Mouse (Mus musculus): Measurements from ENCODE around the gene Nol12. TPM values are rescaled to one million over a fixed set of nuclear protein-coding genes. Genes with fewer than 3 reads are reported as not detected.

Nol12 gene
- polyA plus RNA-seq, 1 experiment = 45.1 TPM

DNA sequence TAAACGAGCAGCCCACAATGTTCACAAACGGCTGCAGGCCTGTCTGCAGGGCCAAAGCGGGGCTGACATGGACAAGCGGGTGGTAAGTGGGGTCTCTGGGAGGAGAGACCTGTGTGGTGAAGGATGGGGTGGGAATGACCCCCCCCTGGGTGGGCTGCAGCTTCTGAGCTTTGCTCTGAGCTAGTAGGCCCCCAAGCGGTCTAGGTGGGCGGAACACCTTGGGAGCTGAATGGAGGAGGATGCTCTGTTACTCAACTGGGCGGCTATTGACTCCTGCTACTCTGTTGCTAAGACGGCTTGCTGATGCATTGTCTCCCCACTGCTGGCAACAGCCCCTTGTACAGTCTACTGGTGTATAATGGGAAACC, 33.3 kb upstream of the Nol12 start:
- TF ChIP-seq CTCF (IDR thresholded peaks at IDR 0.05; ENCODE audit: low read depth, low read length) (peak; percentile 52), EP300 (IDR thresholded peaks at IDR 0.05; ENCODE audit: insufficient read depth, low read depth, low read length) (no peak), POLR2A (IDR thresholded peaks at IDR 0.05; ENCODE audit: insufficient read depth, low read length) (no peak)
- Histone ChIP-seq H3K4me3 (ENCODE audit: low read depth, low read length) (peak overlapping the region; percentile 79; the same call in 1 of the 2 replicates), H3K27me3 (ENCODE audit: control insufficient read depth, insufficient read depth, low read length, poor library complexity, severe bottlenecking) (no peaks in the 10 kb centered on the region), H3K4me1 (ENCODE audit: control insufficient read depth, insufficient read depth, low read length) (peaks cover 4% of the 10 kb centered on the region), H3K36me3 (ENCODE audit: control insufficient read depth, insufficient read depth, low read length, poor library complexity, severe bottlenecking) (no peaks in the 10 kb centered on the region), H3K9ac (ENCODE audit: low read depth, poor library complexity, severe bottlenecking) (no peak overlapping the region), H3K9me3 (replicated peaks; ENCODE audit: control insufficient read depth, insufficient read depth, low read length, poor library complexity, severe bottlenecking) (no peaks in the 10 kb centered on the region), H3K27ac (ENCODE audit: insufficient read depth, low read length) (no peak overlapping the region)

DNA sequence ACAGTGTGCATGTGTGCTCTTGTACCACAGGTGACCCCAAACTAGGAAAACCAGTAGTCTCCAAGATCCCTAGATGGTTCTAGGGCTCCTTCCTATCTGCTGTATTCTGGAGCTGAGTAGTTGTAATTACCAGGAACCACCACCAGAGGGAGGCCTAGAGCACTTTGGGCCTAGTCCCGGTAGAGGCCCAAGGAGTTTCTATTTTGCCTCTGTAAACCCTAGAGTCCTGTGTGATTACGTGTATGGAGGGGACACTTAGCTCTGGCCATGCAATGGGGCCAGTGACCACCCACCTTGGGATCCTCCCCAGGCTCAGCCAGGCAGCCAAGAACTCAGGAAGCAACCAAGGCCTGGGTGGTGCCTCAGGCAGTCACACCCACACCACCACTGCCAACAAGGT, 31.5 kb upstream of the Nol12 start:
- peaks cover 4% of the 10 kb centered on the region; the same call in 1 of the 2 replicates for H3K36me3 ChIP-seq (ENCODE audit: control insufficient read depth, insufficient read depth, low read length, poor library complexity, severe bottlenecking)
- no peak overlapping the region for H3K27ac ChIP-seq (ENCODE audit: insufficient read depth, low read length)
- no peaks in the 10 kb centered on the region for H3K4me1 ChIP-seq (ENCODE audit: control insufficient read depth, insufficient read depth, low read length)
- TF ChIP-seq EP300 (IDR thresholded peaks at IDR 0.05; ENCODE audit: insufficient read depth, low read depth, low read length) = no peak
- no peak for TF ChIP-seq POLR2A (IDR thresholded peaks at IDR 0.05; ENCODE audit: insufficient read depth, low read length)
- TF ChIP-seq CTCF (IDR thresholded peaks at IDR 0.05; ENCODE audit: low read depth, low read length) = peak; percentile 77
- no peak overlapping the region for H3K9ac ChIP-seq (ENCODE audit: low read depth, poor library complexity, severe bottlenecking)
- no peaks in the 10 kb centered on the region for H3K27me3 ChIP-seq (ENCODE audit: control insufficient read depth, insufficient read depth, low read length, poor library complexity, severe bottlenecking)
- H3K9me3 ChIP-seq (replicated peaks; ENCODE audit: control insufficient read depth, insufficient read depth, low read length, poor library complexity, severe bottlenecking) = no peaks in the 10 kb centered on the region
- H3K4me3 ChIP-seq (ENCODE audit: low read depth, low read length) = no peak overlapping the region

DNA sequence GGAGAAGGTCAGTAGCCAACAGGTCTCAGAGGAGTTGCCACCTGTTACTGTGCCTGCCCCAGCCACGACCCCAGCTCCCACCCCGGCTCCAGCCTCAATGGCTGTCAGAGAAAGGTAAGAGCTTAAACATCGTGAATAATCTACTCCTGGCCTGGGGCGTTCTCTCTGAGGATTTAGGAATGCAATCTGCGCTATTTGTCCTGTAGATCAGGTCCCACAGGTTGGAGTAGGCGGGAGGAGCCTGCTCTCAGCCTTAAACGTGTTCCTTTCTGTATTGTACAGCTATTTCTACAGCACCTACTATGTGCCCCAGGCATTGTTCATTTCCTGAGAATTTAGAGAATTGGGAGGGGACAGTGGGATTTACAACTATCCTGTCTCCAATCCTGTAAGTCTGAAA, 26.3 kb upstream of the Nol12 start:
- H3K27ac ChIP-seq (ENCODE audit: insufficient read depth, low read length) = no peak overlapping the region
- H3K27me3 ChIP-seq (ENCODE audit: control insufficient read depth, insufficient read depth, low read length, poor library complexity, severe bottlenecking) = no peaks in the 10 kb centered on the region
- no peaks in the 10 kb centered on the region for H3K4me1 ChIP-seq (ENCODE audit: control insufficient read depth, insufficient read depth, low read length)
- H3K4me3 ChIP-seq (ENCODE audit: low read depth, low read length) = no peak overlapping the region
- H3K36me3 ChIP-seq (ENCODE audit: control insufficient read depth, insufficient read depth, low read length, poor library complexity, severe bottlenecking) = peaks cover 4% of the 10 kb centered on the region; the same call in 1 of the 2 replicates
- H3K9ac ChIP-seq (ENCODE audit: low read depth, poor library complexity, severe bottlenecking) = no peak overlapping the region
- no peaks in the 10 kb centered on the region for H3K9me3 ChIP-seq (replicated peaks; ENCODE audit: control insufficient read depth, insufficient read depth, low read length, poor library complexity, severe bottlenecking)
- TF ChIP-seq CTCF (IDR thresholded peaks at IDR 0.05; ENCODE audit: low read depth, low read length) = no peak
- no peak for TF ChIP-seq POLR2A (IDR thresholded peaks at IDR 0.05; ENCODE audit: insufficient read depth, low read length)
- TF ChIP-seq EP300 (IDR thresholded peaks at IDR 0.05; ENCODE audit: insufficient read depth, low read depth, low read length) = no peak

DNA sequence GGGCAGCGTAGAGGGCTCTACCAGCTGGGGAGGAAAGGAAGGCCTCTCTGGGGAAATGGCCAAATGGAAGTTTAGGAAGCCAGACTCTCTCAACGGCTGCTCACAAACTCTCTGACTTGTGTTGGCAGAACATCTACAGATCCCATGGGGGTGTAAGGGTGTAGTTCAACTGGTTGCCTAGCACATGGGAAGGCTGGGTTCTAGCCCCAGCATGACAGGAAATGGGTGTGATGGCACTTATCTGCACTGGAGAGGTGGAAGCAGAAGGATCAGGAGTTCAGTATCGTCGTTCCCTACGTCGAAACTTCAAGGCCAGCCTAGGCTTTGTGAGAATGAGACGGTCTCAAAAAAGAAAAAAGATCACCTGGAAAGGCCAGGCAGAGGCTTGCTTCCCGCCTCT, 25.8 kb upstream of the Nol12 start:
- Histone ChIP-seq H3K4me1 (ENCODE audit: control insufficient read depth, insufficient read depth, low read length) (no peaks in the 10 kb centered on the region), H3K27ac (ENCODE audit: insufficient read depth, low read length) (no peak overlapping the region), H3K36me3 (ENCODE audit: control insufficient read depth, insufficient read depth, low read length, poor library complexity, severe bottlenecking) (peaks cover 4% of the 10 kb centered on the region; the same call in 1 of the 2 replicates), H3K4me3 (ENCODE audit: low read depth, low read length) (no peak overlapping the region), H3K27me3 (ENCODE audit: control insufficient read depth, insufficient read depth, low read length, poor library complexity, severe bottlenecking) (no peaks in the 10 kb centered on the region), H3K9me3 (replicated peaks; ENCODE audit: control insufficient read depth, insufficient read depth, low read length, poor library complexity, severe bottlenecking) (no peaks in the 10 kb centered on the region), H3K9ac (ENCODE audit: low read depth, poor library complexity, severe bottlenecking) (no peak overlapping the region)
- TF ChIP-seq POLR2A (IDR thresholded peaks at IDR 0.05; ENCODE audit: insufficient read depth, low read length) (no peak), EP300 (IDR thresholded peaks at IDR 0.05; ENCODE audit: insufficient read depth, low read depth, low read length) (no peak), CTCF (IDR thresholded peaks at IDR 0.05; ENCODE audit: low read depth, low read length) (no peak)

DNA sequence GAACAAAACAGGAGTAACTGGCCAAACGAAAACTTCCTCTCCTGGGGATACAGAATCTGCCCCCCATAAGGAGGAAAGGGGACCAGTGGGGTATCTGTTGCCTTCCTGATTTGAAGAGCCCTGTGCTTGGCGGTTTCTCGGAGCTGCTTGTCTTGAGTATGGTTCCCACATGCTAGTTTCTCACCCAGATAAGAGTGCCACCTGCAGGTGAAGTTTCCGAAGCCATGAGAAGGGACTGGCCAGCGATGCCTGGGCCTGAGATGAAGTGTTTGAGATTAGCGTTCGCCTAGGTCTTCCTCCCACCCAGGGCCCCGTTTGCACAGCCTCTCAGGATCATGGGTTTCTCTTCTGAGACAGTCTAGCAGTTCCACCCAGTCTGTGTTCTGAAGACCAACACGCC, 22.7 kb upstream of the Nol12 start:
- H3K4me3 ChIP-seq (ENCODE audit: low read depth, low read length) = no peak overlapping the region
- H3K4me1 ChIP-seq (ENCODE audit: control insufficient read depth, insufficient read depth, low read length) = peaks cover 3% of the 10 kb centered on the region
- peak; percentile 53 for TF ChIP-seq CTCF (IDR thresholded peaks at IDR 0.05; ENCODE audit: low read depth, low read length)
- TF ChIP-seq POLR2A (IDR thresholded peaks at IDR 0.05; ENCODE audit: insufficient read depth, low read length) = no peak
- TF ChIP-seq EP300 (IDR thresholded peaks at IDR 0.05; ENCODE audit: insufficient read depth, low read depth, low read length) = no peak
- H3K27me3 ChIP-seq (ENCODE audit: control insufficient read depth, insufficient read depth, low read length, poor library complexity, severe bottlenecking) = no peaks in the 10 kb centered on the region
- H3K27ac ChIP-seq (ENCODE audit: insufficient read depth, low read length) = no peak overlapping the region
- H3K9ac ChIP-seq (ENCODE audit: low read depth, poor library complexity, severe bottlenecking) = no peak overlapping the region
- H3K36me3 ChIP-seq (ENCODE audit: control insufficient read depth, insufficient read depth, low read length, poor library complexity, severe bottlenecking) = peaks cover 4% of the 10 kb centered on the region
- no peaks in the 10 kb centered on the region for H3K9me3 ChIP-seq (replicated peaks; ENCODE audit: control insufficient read depth, insufficient read depth, low read length, poor library complexity, severe bottlenecking)

DNA sequence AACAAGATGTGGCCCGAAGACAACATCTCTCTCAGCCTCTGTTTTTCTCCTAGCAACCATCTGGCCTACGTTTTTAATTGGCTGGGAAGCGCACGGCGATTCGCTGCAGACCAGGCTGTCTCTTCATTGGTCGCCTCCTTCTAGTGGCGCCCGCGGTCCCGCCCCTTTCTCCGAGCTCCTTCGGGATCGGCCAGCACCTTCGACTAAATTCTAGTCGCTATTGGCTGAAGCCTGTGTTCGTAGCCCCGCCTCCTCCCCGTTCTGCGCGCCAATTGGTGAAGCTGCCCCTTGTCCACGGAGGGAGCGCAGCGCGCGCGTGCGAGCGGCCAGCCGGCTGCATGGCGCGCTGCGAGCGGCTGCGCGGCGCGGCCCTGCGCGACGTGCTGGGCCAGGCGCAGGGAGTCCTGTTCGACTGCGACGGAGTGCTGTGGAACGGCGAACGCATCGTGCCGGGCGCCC, 21.1 kb upstream of the Nol12 start, which contains the start of gene Pdxp:
Pdxp (plus strand) TSS at position 288 of the 459 bp plus-strand sequence.
- Histone ChIP-seq H3K36me3 (ENCODE audit: control insufficient read depth, insufficient read depth, low read length, poor library complexity, severe bottlenecking) (peaks cover 3% of the 10 kb centered on the region; the same call in 1 of the 2 replicates), H3K4me1 (ENCODE audit: control insufficient read depth, insufficient read depth, low read length) (peaks cover 3% of the 10 kb centered on the region), H3K9ac (ENCODE audit: low read depth, poor library complexity, severe bottlenecking) (peak within 1 kb of the TSS; percentile 37), H3K27ac (ENCODE audit: insufficient read depth, low read length) (no peak within 1 kb of the TSS), H3K27me3 (ENCODE audit: control insufficient read depth, insufficient read depth, low read length, poor library complexity, severe bottlenecking) (no peaks in the 10 kb centered on the region), H3K4me3 (ENCODE audit: low read depth, low read length) (peak within 1 kb of the TSS; percentile 78), H3K9me3 (replicated peaks; ENCODE audit: control insufficient read depth, insufficient read depth, low read length, poor library complexity, severe bottlenecking) (no peaks in the 10 kb centered on the region)
- no peak for TF ChIP-seq CTCF (IDR thresholded peaks at IDR 0.05; ENCODE audit: low read depth, low read length)
- no peak for TF ChIP-seq EP300 (IDR thresholded peaks at IDR 0.05; ENCODE audit: insufficient read depth, low read depth, low read length)
- TF ChIP-seq POLR2A (IDR thresholded peaks at IDR 0.05; ENCODE audit: insufficient read depth, low read length) = peak; percentile 49
